Mouse (Mus musculus) thymus, postnatal 0 days (tissue): ENCODE results near the gene Crebl2. TPM values are rescaled to one million over a fixed set of nuclear protein-coding genes. Genes with fewer than 3 reads are reported as not detected.

ENCODE experiments used
- DNase-seq: peaks from one replicate; pipeline ENCODE4 v3.0.0-alpha.2; 2015; ENCODE audit warnings: low spot score
- polyA plus RNA-seq: library from polyadenylated mRNA; unstranded; fragments of >200 nt; fragmentation: Nextera tagmentation; extraction: Ambion mirVana; gene quantifications from 2 replicates; pipeline ENCODE4 v1.2.1, GENCODE M21; 2015

Gene Crebl2
- polyA plus RNA-seq, 1 experiment from 2014 or later: 5.5 TPM

DNA sequence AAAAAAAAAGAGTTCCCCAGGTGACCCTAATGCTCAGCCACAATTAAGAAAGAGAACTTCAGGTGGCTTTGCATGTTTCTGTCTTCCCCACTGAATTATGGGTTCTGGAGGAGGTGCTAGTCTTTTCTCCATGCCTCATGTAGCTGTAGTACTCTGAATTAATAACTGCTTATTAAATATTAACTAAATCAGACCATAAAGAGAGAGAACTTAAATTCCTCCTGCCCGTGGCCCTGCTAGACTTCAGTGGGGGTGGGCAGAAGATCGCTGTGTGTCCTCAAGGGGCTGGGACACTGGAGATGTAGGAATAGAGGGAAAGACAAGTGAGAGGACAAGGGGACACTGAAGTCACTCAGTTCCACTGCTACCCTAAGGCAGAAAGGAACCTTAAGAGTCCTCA lies 42.3 kb downstream of the Crebl2 start:
- no peak for DNase-seq

DNA sequence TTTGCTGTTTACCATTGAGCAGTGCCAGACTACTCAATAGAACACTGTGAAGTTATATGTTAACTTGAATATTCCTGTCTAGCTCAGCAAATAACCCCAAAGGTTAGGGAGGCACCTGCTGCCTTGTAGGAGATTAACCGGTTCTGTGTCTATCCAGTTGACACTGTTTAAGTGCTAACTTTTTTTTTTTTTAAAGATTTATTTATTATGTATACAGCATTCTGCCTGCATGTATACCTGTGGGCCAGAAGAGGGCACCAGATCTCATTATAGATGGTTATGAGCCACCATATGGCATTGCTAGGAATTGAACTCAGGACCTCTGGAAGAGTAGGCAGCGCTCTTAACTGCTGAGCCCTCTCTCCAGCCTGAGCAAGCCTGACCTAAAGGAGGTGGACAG lies 43.1 kb downstream of the Crebl2 start:
- DNase-seq: peak; percentile 29

DNA sequence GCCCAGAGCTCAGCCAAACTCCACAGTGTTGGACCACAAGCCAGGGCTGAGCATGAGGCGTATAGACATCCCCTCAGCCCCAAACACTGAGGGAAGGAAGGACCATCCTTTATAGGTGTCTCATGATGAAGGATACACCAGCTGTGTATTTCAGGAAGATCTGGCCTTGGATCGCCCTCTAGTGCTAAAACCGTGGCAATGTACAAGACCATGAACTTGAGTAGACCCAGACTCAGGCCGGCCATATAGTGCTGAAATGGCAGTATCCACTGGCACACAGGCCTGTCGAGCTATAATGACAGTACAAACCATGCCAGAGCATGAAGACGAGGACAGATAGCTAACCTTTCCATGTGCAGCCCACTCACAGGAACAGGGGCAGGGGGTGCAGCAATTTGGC lies 46.8 kb downstream of the Crebl2 start:
- peak; percentile 47 for DNase-seq

DNA sequence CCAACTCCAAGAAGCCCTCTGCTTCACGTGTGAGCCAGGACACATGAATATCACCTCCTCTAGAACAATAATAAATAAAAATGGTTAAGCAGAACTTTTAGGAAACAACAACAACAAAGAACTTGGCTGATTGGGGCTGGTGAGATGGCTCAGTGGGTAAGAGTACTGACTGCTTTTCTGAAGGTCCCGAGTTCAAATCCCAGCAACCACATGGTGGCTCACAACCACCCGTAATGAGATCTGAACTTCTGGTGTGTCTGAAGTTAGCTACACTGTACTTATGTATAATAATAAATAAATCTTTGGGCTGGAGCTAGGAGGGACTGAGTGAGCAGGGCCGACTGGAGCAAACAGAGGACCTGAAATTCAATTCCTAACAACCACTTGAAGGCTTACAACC lies 47.3 kb downstream of the Crebl2 start:
- no peak for DNase-seq

DNA sequence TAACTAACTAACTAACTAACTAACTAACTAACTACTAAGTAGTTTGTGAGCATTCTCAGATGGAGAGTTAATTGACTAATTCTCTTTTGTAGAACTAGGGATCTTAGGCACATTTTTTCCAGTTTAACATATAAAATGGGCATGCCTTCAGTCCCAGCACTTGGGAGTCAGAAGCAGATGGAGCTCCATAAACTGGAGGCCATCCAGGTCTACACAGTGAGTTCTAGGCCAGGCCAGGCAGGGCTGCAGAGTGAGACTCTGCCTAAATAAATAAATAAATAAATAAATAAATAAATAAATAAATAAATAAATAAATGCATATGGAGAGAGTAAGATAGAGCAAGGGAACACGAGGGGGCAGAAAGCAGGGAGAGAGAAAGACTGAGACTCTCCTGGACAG lies 47.9 kb downstream of the Crebl2 start:
- no peak for DNase-seq

DNA sequence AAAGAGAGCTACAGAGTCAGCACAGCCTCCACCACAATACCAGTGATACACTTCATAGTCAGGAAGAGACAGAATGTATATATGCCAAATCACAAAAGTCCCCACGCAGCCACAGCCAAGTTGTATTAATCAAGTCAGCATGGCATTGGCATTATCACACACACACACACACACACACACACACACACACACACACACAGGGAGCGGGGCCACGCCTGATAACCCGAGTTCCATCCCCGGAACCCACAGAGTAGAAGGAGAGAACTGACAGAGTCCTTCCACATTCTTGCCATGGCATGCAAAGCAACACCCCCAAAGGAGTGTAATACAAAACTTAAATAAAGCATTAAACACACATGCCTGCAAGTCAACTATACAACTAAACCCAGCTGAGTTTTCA lies 49.6 kb downstream of the Crebl2 start:
- no peak for DNase-seq

DNA sequence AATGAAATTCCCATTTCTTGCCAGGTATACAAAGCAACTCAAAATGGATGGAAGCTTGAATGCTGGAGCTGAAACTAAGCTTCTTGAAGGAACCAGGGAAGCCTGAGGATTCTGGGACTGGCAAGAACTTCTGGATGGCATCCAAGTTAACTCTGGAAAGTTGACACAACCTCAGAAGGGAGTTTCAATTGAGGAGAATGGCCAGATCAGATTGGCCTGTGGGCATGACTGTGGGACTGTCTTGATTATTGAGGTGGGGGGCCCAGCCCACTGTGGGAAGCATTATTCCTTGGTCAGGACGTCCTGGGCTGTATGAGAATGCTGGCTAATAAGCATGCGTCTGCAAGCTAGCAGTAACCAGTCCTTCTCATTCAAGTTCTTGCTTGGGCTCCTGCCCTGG lies 50.1 kb downstream of the Crebl2 start:
- DNase-seq: no peak

DNA sequence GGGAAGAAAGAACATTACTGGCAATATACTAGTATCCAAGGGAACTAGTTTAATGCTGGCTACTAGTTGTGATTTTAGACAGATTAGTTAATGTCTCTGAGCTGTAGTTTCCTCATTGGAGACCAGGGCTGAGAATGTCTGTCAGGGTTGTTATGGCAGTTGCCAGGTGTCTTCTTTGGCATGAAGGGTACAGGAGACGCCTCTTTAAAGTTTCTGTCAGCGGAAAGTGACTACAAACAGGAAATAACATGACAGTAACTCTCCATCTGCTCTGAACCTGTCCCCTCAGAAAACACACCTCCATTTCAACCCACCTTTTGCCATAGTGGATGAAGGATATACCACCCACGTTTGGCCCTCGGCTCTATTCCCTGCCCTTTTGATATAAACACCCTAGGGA lies 53.7 kb downstream of the Crebl2 start:
- DNase-seq: peak; percentile 75

DNA sequence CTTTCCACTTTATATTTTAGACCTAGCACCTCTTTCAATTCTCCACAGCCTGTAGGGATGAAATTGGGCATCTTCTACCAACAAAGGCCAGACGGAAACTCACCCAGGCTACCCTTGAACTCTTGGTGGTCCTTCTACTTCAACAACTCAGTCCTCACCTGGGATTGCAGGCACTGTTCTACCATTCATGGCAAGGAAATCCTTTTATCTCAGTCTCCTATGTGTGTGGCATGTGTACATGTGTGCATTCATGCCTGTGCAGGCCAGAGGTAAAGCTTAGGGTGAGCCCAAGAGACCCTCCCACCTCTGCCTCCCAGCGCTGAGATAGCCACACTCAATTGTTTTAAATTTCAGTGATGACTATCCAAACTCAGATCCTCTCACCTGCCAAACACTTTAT lies 55.6 kb downstream of the Crebl2 start:
- no peak for DNase-seq

DNA sequence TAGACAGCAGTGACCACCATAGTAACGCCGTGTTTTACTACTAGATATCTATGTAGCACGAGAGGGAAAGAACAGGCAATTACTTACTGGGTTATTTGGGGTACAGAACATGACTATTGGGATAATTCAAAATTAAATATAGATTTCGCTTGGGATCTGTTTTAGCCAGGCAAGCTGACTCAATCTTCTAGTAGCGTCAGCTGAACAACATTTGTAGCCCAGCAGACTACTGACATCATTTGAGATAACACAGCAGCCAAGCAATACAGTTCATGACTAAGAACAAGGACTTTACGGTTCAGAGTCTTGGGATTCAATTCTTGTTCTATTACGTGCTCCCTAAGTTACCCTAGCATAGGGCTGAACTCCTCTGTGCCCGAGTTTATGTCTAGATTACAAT lies 56.5 kb downstream of the Crebl2 start:
- no peak for DNase-seq

DNA sequence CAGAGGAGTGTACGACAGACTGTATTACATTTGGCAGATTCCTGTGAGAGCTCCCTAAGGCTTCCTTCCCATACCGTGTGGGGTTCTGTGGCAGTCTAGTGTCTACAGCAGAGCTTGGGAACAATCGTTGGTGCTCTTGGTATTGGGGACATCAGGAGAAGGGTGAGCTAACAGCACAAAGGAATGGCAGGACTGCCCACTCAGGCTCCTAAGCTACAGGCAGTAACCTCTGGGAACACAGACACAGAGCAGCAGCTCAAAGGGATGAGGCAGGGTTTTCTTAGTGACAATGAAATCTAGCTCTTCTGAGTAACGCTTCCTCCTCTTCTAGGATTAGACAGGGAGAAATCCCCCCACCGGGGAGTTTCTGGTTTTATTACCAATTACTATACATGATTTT lies 57.1 kb downstream of the Crebl2 start:
- DNase-seq: no peak

DNA sequence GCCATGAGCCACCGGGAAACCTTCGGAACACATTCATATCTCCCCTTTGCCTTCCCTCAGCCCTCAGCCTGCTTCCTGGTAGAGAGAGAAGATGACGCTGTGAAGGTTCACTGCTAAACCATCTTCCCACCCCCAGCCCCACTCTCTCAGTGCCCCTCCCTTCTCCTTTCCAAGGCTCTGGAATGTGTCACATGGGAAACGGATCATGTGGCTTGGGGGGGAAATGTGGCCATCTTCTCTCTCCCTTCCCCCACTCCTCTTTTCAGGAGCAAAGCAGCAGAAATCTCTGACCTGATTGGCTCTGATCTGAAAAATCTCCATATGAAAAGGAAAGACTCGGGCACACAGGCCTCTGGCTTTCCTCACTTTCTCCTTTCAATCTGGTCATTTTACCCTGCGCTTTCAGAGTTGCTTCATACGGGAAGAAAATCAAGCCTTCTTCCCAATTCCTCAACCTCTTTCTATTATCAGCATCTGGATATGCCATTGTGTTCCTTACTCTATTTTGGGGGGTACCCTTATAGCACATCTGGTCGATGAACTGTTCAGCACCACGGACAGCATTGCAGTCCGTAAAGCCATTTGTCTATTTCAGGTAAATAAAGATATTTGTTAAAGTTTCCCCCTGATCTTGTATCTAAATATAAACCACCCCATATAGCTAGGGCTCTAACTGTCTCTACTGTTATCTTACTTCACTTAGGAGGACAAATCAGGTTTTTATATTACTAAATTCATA lies 57.9 kb downstream of the Crebl2 start:
- DNase-seq: peak; percentile 34

DNA sequence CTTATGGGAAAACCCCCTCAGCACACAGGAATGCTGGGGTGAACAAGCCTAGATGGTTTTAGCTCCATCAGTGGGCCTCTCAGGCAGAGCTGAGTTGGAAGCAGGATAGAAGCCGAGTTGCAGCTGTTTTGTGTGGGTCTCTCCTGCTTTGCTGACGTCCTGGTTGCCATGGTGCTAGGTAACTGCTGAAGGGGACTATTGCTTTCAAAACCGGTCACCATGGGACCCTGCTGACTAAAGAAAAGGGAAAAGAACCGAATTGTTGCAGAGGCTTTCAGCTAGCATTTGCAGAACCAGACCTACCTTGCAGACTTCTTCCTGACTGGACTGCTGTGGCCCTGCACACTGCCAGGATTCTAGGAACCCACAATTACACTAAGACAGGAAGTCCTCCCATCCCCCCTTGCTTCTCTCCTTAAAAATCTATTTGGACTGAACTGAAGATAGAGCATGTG lies 58.6 kb downstream of the Crebl2 start:
- peak; percentile 36 for DNase-seq

DNA sequence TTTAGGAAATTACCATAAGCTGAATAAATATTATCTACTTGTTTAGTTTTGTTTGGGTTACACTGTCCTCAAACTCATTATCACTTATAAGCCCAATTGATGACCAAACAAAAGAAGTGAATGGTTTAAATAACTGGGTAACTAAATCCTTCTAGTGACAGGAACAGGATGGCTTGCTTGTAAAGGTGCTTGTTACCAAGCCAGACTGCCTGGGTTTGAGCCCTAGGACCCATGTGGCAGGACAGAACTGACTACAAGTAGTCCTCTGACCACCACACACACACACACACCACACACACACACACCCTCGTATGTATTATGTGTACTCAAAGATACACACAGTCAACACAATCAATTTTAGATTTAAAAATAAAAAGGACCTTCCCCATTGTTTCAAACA lies 59.8 kb downstream of the Crebl2 start:
- DNase-seq: no peak

DNA sequence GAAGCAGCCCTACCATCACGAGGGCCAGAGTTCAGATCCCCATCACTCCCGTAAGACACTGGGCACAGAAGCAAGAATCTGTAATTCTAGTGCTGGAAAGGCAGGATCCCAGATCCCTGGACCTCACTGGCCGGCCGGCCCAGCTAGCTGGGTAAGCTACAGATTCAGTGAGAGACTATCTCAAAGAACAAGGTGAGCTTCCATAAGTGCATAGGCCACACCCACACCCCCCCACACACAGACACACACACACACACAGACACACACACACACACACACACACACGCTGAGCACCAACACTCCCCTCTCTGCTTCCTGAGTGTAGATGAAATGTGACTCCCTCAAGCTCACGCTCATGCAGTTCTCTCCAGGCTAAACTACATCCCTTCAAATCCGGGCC lies 60.5 kb downstream of the Crebl2 start:
- no peak for DNase-seq

DNA sequence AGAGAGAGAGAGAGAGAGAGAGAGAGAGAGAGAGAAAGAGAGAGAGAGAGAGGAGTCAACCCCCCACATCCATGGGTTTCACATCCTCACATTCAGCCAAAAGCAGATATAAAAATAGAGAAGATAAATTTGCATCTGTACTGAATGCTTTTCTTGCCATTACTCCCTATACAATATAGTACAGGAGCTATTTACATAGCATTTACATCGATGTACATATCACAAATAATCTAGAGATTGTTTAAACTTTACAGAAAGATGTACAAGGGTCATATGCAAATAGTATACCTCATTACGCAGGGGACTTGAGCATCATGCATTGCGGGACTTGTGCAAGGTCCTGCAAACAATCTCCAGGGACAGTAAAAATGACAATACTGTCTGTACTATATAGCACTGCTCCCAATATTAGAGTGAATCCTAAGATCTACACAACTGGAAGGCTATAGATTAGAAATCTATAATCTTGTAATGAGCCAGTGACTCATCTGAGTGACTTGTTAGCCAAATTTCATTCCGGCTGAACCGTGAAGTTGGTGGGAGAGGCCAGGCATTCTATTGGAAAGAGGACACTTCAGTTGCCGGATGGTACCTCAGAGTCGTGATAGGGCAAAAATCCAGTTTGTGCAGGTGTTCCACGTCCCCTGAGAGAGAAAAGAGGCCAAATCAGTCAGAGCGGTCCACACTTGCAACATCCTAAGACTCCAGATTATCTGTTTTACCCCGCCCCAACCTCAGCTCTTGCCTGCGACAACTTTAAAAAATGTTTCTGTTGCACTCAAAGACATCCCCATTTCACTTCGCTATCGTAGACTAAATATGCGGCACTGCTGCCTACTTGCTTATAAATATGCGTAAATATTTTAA lies 66.8 kb downstream of the Crebl2 start:
- DNase-seq: peak; percentile 17

DNA sequence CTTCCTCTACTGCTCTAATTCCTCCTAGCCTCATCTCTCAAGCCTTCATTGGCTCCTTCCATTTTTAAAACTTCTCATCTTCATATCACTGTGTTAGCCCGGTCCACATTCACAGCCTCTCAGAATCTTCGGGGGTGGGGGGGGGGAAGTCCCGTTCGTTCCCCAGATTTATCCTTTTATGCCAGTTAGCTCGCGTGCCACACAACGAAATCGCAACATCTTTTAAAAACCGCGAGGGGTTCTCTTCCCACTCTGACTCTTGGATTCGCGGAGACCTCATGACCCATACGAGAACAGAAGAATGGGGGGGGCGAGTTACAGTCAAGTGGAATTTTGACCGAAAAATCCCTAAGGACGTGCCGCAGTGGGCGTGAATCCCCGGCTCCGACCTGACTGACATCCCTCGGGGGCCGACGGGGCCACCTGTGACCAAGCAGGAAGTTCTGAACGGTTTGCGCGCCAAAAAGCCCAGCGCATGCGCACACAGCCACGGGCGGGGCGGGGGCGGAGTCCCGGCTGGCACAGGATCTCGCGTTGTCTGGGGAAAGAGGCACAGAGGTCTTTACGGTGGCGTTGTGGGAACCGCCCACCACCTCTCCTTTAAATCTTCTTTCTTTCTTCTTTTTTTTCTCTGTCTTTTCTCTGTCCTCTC lies 67.6 kb downstream of the Crebl2 start:
- peak; percentile 98 for DNase-seq

DNA sequence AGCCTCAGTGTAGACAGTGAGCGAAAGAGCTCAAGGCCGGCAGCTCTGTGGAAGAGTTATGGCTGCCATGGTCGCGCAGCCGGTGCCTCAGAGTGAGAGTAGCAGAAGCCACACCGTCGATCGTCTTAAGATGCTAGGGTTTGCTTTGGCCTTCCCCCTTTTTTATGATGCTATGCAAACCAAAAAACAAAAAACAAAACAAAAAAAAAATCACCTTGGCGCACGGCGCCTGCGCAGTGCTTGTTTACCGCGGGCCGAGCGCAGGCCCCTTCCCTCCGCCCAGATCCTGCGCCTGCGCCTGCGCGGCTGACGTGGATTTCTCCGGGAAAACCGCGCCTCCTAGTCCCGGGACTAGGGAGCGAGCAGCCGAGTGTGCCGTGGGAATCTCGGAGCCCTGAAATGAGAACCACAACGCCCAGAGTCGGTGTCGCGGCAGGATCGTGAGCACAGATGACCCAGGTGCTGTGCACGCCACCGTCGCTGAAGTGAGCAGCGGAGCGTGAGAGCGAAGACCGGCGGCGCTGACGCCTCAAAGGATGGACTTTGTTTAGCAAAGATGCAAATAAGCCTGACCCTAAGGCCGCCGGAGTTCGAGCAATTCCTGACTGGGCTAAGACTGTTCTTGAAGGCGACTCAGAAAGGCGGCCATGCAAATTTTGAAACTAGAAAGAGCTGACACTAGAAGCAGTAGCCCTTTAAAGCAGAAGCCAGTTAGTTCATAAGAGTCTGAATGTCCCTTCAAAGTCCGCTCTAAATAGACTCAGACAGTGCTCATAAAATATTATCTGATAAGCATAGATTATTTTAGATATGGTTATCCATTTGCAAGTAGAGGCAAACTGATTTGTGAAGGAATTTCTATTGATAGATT lies 68.4 kb downstream of the Crebl2 start, which contains the start of gene Gpr19:
Gene Gpr19, minus strand, starts transcription at position 484 of the 871 bp plus-strand sequence.
- DNase-seq: peak; percentile 85

DNA sequence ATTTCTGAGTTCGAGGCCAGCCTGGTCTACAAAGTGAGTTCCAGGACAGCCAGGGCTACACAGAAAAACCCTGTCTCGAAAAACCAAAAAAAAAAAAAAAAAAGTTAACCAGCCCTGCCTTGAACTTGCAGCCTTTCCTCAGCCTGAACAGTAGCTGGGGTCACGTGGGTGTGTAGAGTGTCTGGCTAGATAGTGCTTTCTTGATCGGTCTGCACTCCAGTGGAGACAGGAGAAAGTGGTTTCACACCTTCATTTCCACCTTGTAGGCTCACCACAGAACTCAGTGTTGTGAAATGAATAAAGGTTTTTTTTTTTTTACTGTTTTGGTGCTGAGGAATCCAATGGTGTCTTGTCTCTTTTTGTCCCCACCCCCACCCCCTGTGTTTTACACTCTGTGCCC lies 73.4 kb downstream of the Crebl2 start:
- no peak for DNase-seq

DNA sequence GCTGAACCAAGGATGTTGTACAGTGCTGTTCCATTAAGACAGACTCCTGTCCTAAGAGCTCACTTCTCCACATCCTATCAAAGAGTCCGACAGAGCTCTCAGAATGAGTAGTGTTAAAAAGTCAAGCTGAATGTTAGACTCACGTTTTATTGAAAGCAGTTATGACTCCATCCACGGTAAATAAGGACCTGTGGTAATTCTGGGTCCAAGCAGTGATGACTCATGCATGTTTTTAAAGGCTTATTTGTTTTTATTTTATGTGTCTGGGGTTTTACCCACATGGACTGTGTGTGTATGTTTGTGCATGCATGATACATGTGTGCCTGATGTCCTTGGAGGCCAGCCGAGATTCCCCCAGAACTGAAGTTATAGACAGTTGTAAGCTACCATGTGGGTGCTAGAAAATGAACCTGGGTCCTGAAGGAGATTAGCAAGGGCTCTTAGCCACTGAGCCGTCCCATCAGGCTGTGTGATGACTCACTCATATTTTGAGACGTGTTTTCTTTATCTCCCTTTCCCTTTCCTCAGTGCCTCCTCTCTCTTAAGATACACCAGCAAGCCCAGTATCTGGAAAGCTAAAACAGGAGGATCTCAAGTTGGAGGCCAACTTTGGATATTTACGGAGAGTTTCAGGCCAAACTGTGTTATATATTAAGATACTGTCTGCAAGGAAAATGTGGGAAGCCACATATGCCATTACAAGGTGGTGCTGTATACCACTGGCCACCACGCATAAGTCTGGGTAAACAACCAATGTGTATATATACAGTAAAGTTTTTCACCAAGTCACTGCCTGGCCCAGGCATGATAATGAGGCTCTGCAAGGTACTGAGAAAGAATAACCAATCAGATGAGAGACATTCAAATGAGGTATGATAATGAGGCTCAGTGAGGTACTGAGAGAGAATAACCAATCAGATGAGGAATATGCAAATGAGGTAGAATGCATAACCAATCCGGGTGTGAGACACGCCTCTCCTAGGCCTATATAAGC lies 74.2 kb downstream of the Crebl2 start:
- DNase-seq: no peak
